Mouse (Mus musculus) midbrain, embryonic 14.5 days (tissue): ENCODE measurements around the gene Dok7. TPM values are rescaled to one million over a fixed set of nuclear protein-coding genes. Genes with fewer than 3 reads are reported as not detected.

ENCODE experiments used
- ATAC-seq: fragments of 200-750 bp; cut with Nextera tagmentation; 2 replicates; pipeline ENCODE4 v1.8.0; 2017; ENCODE audit warnings: moderate number of reproducible peaks, moderate library complexity; ENCODE audit not compliant: low FRiP score, low TSS enrichment
- DNase-seq: peaks from one replicate; pipeline ENCODE4 v3.0.0-alpha.2; 2015
- H3K27ac ChIP-seq: fragments of 300-500 bp; sonication (generic); replicated peaks from 2 replicates; pipeline ENCODE4 v1.5.1; 2014; ENCODE audit warnings: mild to moderate bottlenecking, low read depth, low read length, moderate library complexity
- H3K27me3 ChIP-seq: fragments of 300-500 bp; sonication (generic); 2 replicates; pipeline ENCODE4 v1.6.1; 2014; ENCODE audit warnings: low read length, control low read depth, mixed read lengths; ENCODE audit not compliant: control insufficient read depth, insufficient read depth
- H3K36me3 ChIP-seq: fragments of 300-500 bp; sonication (generic); 2 replicates; pipeline ENCODE4 v1.6.1; 2014; ENCODE audit warnings: low read length, control low read depth; ENCODE audit not compliant: control insufficient read depth, insufficient read depth
- H3K4me1 ChIP-seq: fragments of 300-500 bp; sonication (generic); 2 replicates; pipeline ENCODE4 v1.6.1; 2014; ENCODE audit warnings: mild to moderate bottlenecking, antibody characterized with exemption, low read length, control low read depth; ENCODE audit not compliant: control insufficient read depth, insufficient read depth
- H3K4me2 ChIP-seq: fragments of 300-500 bp; sonication (generic); 2 replicates; pipeline ENCODE4 v1.6.1; 2014; ENCODE audit warnings: mild to moderate bottlenecking, low read length, moderate library complexity
- H3K4me3 ChIP-seq: fragments of 300-500 bp; sonication (generic); replicated peaks from 2 replicates; pipeline ENCODE4 v1.5.1; 2014; ENCODE audit warnings: low read depth, low read length
- H3K9ac ChIP-seq: fragments of 300-500 bp; sonication (generic); replicated peaks from 2 replicates; pipeline ENCODE4 v1.6.1; 2014; ENCODE audit warnings: mild to moderate bottlenecking, low read length, moderate library complexity
- H3K9me3 ChIP-seq: fragments of 300-500 bp; sonication (generic); 2 replicates; pipeline ENCODE4 v1.6.1; 2016; ENCODE audit warnings: low read length, control low read depth, mixed read lengths; ENCODE audit not compliant: control insufficient read depth
- WGBS: fragments of 180-500 bp; shearing (Covaris S2); extraction: QIAGEN DNeasy Blood & Tissue Kit; methylation state at CpG from one replicate; pipeline ENCODE4 v1.1.7; 2014; 5-methylcytosine and 5-hydroxymethylcytosine counted together
- polyA plus RNA-seq: library from polyadenylated mRNA; unstranded; fragments of >200 nt; fragmentation: Nextera tagmentation; extraction: Ambion mirVana; gene quantifications from 2 replicates; pipeline ENCODE4 v1.2.1, GENCODE M21; 2014

Gene Dok7
- polyA plus RNA-seq, 1 experiment from 2014 or later: 3.6 TPM

DNA sequence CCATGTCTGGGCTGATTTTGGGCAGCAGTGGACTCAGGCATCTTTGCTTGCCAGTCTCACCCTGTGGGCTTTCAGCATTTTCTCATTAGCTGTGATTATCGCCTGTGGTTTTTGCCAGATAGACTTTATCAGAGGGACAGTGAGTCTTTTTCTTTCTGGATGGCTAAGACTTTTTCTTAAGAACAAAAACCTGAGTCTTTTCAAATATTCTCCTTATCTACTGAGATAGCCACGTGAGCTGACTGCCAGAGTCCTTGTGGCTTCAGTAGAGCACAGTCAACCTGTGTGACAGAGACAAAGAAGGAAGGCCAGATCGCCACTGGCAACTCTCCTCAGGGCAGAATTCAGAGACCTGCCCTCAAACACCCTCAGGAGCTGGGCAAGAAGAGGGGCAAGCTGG is 61.1 kb downstream of the Dok7 start:
- Histone ChIP-seq H3K27ac (no peak overlapping the region), H3K4me3 (no peak overlapping the region), H3K27me3 (no peaks in the 10 kb centered on the region), H3K4me2 (no peak overlapping the region), H3K9me3 (no peaks in the 10 kb centered on the region), H3K9ac (no peak overlapping the region), H3K36me3 (no peaks in the 10 kb centered on the region), H3K4me1 (no peaks in the 10 kb centered on the region)
- DNase-seq (no peak), ATAC-seq (no peak)
- WGBS: 72% methylated on average over 3 of the region's 3 CpGs

DNA sequence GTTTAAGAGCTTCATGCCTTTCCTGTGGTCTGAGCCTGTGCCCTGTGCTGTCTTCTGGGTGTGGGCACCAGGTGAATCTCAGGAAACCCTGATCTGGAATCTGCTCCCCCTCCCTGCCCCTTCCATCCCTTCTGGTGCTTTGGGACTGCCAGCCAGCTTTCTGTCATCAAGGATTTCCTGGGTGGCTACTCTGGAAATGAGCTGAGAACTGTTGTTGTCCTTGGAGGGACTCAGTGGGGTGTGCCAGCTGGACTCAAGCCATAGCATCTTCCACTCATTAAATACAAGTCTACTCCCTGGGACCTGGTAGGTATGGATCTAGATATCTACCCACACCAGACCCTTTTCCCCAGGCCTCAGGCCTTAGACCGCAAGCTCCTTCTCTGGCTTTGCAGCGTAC is 61.9 kb downstream of the Dok7 start:
- Histone ChIP-seq H3K27me3 (no peaks in the 10 kb centered on the region), H3K27ac (no peak overlapping the region), H3K4me3 (no peak overlapping the region), H3K4me1 (no peaks in the 10 kb centered on the region), H3K9me3 (no peaks in the 10 kb centered on the region), H3K9ac (no peak overlapping the region), H3K4me2 (no peak overlapping the region), H3K36me3 (no peaks in the 10 kb centered on the region)
- ATAC-seq: no peak
- 80% methylated on average over 2 of the region's 2 CpGs for WGBS
- no peak for DNase-seq

DNA sequence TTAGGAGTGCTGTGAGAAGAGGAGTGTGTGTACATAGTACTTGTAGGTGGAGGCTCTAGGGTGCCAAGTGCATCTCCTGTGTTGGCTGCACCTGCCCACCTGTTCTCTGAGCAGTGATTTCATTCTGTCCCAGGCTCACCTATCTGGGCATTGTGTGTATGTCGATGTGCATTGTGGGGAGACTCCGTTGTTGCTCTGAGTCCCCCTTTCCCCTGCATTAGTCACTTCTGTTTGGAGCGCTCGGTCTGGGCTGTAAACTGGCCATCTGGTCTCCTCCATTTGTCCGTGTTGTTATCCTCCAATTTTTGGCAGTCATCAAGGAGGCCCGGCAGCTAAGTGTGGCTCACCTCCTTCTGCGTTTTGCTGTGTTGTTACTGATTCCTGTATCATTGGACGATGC is 63.5 kb downstream of the Dok7 start:
- Histone ChIP-seq H3K27ac (no peak overlapping the region), H3K4me1 (no peaks in the 10 kb centered on the region), H3K9ac (no peak overlapping the region), H3K36me3 (no peaks in the 10 kb centered on the region), H3K27me3 (no peaks in the 10 kb centered on the region), H3K9me3 (no peaks in the 10 kb centered on the region), H3K4me2 (no peak overlapping the region), H3K4me3 (no peak overlapping the region)
- DNase-seq: no peak
- ATAC-seq: no peak
- WGBS: 86% methylated on average over 8 of the region's 8 CpGs

DNA sequence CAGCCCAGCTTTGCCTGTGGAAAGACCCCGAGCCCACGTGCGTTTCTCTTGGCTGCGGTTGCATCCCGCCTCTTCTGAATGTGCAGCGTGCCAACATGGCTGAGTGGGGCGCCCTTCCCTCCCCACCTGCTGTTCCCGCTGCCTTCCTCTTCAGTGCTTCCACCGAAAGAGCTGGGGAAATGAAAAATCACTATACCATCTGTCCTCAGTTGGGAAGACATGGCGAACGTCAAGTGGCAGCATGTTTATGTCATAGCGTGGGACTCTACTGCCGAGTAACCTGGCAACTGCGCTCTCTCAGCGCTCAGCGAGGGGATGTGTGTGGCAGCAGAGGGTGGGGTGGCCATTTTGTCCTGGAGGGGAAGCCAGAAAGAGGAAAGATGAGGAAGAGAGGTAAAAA is 72.6 kb downstream of the Dok7 start:
- WGBS: 87% methylated on average over 16 of the region's 16 CpGs
- Histone ChIP-seq H3K9ac (no peak overlapping the region), H3K4me3 (no peak overlapping the region), H3K27me3 (no peaks in the 10 kb centered on the region), H3K36me3 (no peaks in the 10 kb centered on the region), H3K4me2 (no peak overlapping the region), H3K9me3 (no peaks in the 10 kb centered on the region), H3K4me1 (no peaks in the 10 kb centered on the region), H3K27ac (no peak overlapping the region)
- DNase-seq (no peak), ATAC-seq (no peak)

DNA sequence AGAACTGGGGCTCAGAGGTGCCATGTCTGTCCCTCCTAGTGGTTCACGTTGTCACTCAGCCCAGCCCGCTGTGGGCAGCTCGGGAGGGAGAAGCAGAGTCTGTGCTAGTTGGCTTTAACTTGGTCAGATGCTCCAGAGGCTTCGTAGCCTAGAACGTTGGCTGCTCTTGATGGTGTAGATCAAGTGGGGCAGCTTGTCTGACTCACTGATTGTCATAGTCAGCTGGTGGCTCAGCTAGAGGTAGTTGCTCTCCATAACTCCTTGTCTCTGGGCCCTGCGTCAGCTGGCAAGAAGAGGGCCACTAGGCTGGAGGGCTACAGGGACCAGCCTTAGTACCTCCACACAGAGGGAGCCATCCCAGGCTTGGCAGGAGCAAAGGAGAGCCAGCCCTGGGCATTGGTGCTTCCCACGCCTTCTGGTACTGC is 73.2 kb downstream of the Dok7 start:
- H3K9ac ChIP-seq: no peak overlapping the region
- H3K27ac ChIP-seq: no peak overlapping the region
- no peak overlapping the region for H3K4me3 ChIP-seq
- no peak overlapping the region for H3K4me2 ChIP-seq
- DNase-seq (no peak), ATAC-seq (no peak)
- H3K4me1 ChIP-seq: no peaks in the 10 kb centered on the region
- H3K27me3 ChIP-seq: no peaks in the 10 kb centered on the region
- no peaks in the 10 kb centered on the region for H3K36me3 ChIP-seq
- WGBS: 89% methylated on average over 7 of the region's 7 CpGs
- no peaks in the 10 kb centered on the region for H3K9me3 ChIP-seq

DNA sequence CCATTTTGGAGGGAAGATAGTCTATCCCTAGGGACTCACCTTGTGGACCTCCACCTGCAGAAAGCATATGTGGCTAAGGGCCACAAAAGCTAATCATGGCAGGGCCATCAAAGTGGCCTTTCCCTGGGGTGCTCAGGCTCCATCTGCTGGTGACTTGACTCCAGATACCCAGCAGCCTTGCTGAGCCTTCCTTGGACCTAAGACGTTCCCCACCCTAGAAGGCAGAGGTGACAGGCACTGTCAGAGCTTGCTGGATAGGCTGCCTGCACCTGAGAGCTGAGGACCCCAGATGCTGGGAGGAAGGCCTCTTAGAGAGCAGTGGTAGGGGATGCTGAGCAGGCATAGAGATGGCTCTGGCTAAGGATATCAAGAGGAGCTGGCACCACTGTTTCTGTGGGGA is 74.7 kb downstream of the Dok7 start:
- Histone ChIP-seq H3K27ac (no peak overlapping the region), H3K9me3 (no peaks in the 10 kb centered on the region), H3K4me3 (no peak overlapping the region), H3K9ac (no peak overlapping the region), H3K4me1 (no peaks in the 10 kb centered on the region), H3K27me3 (no peaks in the 10 kb centered on the region), H3K4me2 (no peak overlapping the region), H3K36me3 (no peaks in the 10 kb centered on the region)
- ATAC-seq (no peak), DNase-seq (no peak)
- 30% methylated on average over 1 of the region's 1 CpGs for WGBS

DNA sequence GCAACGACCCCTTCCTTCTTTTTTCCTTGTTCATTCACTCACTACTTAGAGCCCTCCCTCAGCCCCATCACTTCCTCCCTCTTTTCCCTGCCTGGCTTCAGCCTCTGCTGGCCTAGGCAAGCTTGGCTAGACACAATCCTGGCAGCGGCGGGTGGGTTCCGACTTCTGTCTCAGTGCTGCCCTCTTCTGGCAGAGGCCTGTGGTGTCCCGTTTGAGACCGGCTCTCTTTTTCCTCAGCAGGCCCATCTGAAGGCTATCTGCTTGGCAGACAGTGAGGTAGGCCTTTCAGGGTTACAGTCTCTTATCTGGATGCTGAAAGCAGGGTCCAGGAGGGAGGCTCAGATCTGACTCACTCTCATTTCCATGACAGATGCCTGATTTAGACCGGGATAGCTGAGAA is 75.2 kb downstream of the Dok7 start:
- Histone ChIP-seq H3K4me1 (no peaks in the 10 kb centered on the region), H3K36me3 (no peaks in the 10 kb centered on the region), H3K9me3 (no peaks in the 10 kb centered on the region), H3K27ac (no peak overlapping the region), H3K4me3 (no peak overlapping the region), H3K9ac (no peak overlapping the region), H3K27me3 (no peaks in the 10 kb centered on the region), H3K4me2 (no peak overlapping the region)
- ATAC-seq (peak; percentile 31; the same call in 1 of the 2 replicates), DNase-seq (peak; percentile 90)
- 7% methylated on average over 7 of the region's 7 CpGs for WGBS

DNA sequence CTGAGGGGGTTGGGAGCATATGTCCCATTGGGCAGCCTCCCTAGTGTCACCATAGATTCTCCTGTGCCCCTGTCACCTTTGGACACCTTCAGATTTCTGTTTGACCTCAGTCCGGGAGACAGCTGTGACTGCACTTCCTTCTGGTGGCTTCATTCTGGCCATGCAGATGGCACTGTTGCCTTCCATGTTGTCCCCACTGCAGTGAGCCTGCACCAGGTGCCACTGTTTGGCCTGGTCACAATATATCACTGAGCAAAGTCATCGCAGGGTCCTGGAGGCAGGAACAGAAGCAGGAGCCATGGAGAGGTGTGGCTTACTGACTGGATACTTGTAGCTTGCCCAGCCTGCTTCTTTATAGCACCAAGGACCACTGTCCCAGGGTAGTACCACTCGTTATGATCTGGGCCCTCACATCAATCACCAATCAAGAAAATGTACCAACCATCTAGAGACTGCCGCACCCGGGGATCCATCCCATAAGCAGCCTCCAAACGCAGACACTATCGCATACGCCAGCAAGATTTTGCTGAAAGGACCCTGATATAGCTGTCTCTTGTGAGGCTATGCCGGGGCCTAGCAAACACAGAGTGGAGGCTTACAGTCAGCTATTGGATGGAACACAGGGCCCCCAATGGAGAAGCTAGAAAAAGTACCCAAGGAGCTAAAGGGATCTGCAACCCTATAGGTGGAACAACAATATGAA is 75.9 kb downstream of the Dok7 start:
- no peak overlapping the region for H3K4me3 ChIP-seq
- H3K4me1 ChIP-seq: no peaks in the 10 kb centered on the region
- H3K9ac ChIP-seq: no peak overlapping the region
- ATAC-seq (no peak), DNase-seq (no peak)
- no peak overlapping the region for H3K27ac ChIP-seq
- no peaks in the 10 kb centered on the region for H3K27me3 ChIP-seq
- H3K4me2 ChIP-seq: no peak overlapping the region
- WGBS: 95% methylated on average over 9 of the region's 9 CpGs
- no peaks in the 10 kb centered on the region for H3K36me3 ChIP-seq
- no peaks in the 10 kb centered on the region for H3K9me3 ChIP-seq

DNA sequence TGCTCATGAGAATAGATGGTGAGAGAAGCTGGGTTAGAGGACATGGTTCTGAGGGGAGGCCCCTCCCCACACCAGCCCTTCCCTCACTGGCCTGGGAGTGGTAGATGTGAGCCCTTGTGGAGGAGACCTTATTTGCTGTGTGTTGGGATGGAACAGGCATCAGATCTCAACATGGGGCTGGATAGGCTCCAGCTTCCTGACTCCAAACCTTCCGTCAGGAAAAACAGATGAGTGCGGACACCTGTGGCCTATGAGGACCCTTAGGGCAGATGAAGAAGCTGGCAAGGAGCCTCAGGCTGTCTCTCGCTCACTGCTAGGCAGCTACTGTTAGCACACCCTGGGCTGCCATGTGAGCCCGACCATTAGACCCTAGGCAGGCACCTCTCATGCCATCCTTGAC is 76.9 kb downstream of the Dok7 start:
- WGBS: 96% methylated on average over 4 of the region's 4 CpGs

More for the DNA sequence above, 76.9 kb downstream of the Dok7 start:
- H3K27me3 ChIP-seq: no peaks in the 10 kb centered on the region
- no peak overlapping the region for H3K27ac ChIP-seq
- no peaks in the 10 kb centered on the region for H3K9me3 ChIP-seq
- H3K4me1 ChIP-seq: 0 out of 2 replicates have a peak, but pooled peaks cover 4% of the 10 kb centered on the region
- ATAC-seq (no peak), DNase-seq (no peak)
- H3K4me3 ChIP-seq: no peak overlapping the region
- no peak overlapping the region for H3K4me2 ChIP-seq
- H3K9ac ChIP-seq: no peak overlapping the region
- H3K36me3 ChIP-seq: no peaks in the 10 kb centered on the region
